Mouse (Mus musculus) embryonic facial prominence, embryonic 15.5 days (tissue): ENCODE results near the gene Rrp1b. TPM values are rescaled to one million over a fixed set of nuclear protein-coding genes. Genes with fewer than 3 reads are reported as not detected.
"Not testable (repeated sequence)": the region's sequence is repeated elsewhere in the genome, so short reads cannot be mapped to it uniquely, and the experiment has no call there.

Experiments used
- ATAC-seq: fragments of 200-750 bp; cut with Nextera tagmentation; 2 replicates; pipeline ENCODE4 v1.8.0; 2017; ENCODE audit warnings: low read depth, moderate TSS enrichment; ENCODE audit not compliant: insufficient number of reproducible peaks, low FRiP score, low TSS enrichment
- H3K27ac ChIP-seq: fragments of 300-500 bp; sonication (generic); replicated peaks from 2 replicates; pipeline ENCODE4 v1.5.1; 2015; ENCODE audit warnings: mild to moderate bottlenecking, inconsistent platforms
- H3K27me3 ChIP-seq: fragments of 300-500 bp; sonication (generic); 2 replicates; pipeline ENCODE4 v1.6.1; 2015; ENCODE audit warnings: inconsistent platforms
- H3K36me3 ChIP-seq: fragments of 300-500 bp; sonication (generic); 2 replicates; pipeline ENCODE4 v1.6.1; 2015; ENCODE audit warnings: mild to moderate bottlenecking, inconsistent platforms
- H3K4me1 ChIP-seq: fragments of 300-500 bp; sonication (generic); 2 replicates; pipeline ENCODE4 v1.6.1; 2015; ENCODE audit warnings: inconsistent platforms
- H3K4me2 ChIP-seq: fragments of 300-500 bp; sonication (generic); replicated peaks from 2 replicates; pipeline ENCODE4 v1.6.1; 2015; ENCODE audit warnings: mild to moderate bottlenecking, inconsistent platforms
- H3K4me3 ChIP-seq: fragments of 300-500 bp; sonication (generic); replicated peaks from 2 replicates; pipeline ENCODE4 v1.5.1; 2015; ENCODE audit warnings: mild to moderate bottlenecking, inconsistent platforms
- H3K9ac ChIP-seq: fragments of 300-500 bp; sonication (generic); 2 replicates; pipeline ENCODE4 v1.6.1; 2015; ENCODE audit warnings: inconsistent platforms
- H3K9me3 ChIP-seq: fragments of 300-500 bp; sonication (generic); replicated peaks from 2 replicates; pipeline ENCODE4 v1.6.1; 2016; ENCODE audit warnings: inconsistent platforms
- WGBS: fragments of 180-500 bp; shearing (Covaris S2); methylation state at CpG from one replicate; pipeline ENCODE4 v1.1.7; 2015; 5-methylcytosine and 5-hydroxymethylcytosine counted together
- polyA plus RNA-seq: library from polyadenylated mRNA; unstranded; fragments of >200 nt; fragmentation: Nextera tagmentation; extraction: Ambion mirVana; gene quantifications from 2 replicates; pipeline ENCODE4 v1.2.1, GENCODE M21; 2015

The Rrp1b gene
- polyA plus RNA-seq, 1 experiment from 2014 or later: 57.9 TPM

DNA sequence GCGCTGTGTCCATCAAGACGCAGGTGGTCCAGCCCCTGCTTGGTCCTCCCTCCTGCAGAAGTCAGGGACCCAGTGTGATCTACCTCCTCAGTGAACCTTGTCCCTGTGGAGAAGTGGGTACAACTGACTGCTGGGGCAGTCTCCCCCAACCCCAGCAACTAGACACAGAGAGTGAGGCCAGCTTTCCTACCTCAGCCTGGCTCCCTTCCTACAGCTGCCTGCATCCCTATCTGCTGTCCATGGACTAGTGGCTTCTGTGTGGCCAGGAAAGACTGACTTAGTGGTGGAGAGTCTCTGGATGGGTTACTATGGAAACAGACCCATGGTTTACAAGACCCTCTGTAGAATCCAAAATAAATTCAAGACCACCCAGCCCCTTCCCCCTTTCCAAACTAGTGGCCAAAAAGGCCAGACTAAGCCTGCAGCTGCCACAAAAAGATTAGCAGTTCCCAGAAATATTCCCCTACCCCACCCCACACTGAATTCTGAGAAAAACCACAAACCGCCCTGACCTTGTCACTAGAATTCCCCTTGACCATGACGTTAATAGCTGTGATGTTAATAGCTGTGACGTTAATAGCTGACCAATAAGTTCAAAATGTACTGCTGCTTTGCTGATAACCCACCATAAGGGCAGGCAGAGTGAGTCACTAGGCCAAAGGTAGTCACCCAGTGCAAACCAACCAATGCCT, 72.6 kb downstream of the Rrp1b start:
- peaks cover 16% of the 10 kb centered on the region for H3K4me1 ChIP-seq
- H3K9me3 ChIP-seq, ATAC-seq, H3K36me3 ChIP-seq, H3K27ac ChIP-seq, H3K4me3 ChIP-seq, H3K27me3 ChIP-seq, H3K9ac ChIP-seq, H3K4me2 ChIP-seq: not testable (repeated sequence)
- 79% methylated on average over 5 of the region's 5 CpGs for WGBS

DNA sequence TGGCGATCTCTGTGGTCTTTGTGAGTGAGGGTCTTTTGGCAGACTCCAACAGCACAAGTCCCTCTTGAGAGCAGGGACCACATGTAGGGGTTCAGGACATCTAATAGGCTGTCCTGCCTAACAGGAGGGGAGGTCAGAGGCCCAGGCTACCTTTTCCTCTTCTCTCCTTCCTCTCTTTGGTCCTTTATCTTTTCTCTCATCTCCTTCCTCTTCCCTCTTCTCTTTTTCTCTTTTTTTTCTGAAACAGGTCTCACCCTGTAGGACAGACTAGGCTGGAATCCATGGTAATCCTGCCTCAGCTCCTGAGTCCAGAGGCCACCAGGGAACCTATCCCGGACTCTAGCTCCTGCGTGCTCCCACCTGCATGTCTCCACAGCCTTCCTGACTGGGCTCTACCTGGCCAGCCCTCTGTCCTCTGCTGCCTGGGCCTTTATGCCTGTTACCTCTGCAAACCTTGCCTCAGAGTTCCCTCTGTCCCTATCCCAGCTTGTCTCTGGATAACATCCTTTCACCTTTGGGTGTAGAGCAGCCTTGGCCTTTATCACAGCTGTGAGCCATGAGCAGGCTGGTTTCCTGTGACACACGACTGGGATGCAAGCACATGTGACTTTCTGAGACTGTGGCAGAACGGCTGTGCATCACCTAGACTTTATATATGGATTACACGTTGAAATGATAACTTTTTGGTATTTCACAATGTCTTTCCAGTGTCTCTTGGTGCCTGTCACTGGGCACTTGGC, 73.5 kb downstream of the Rrp1b start:
- Histone ChIP-seq H3K4me1 (peaks cover 25% of the 10 kb centered on the region), H3K27me3 (peaks cover 8% of the 10 kb centered on the region), H3K9me3 (no peaks in the 10 kb centered on the region), H3K4me2 (no peak overlapping the region), H3K9ac (no peak overlapping the region), H3K4me3 (no peak overlapping the region), H3K27ac (no peak overlapping the region), H3K36me3 (no peaks in the 10 kb centered on the region)
- no peak for ATAC-seq
- 65% methylated on average over 6 of the region's 6 CpGs for whole genome bisulfite sequencing

- 36% methylated on average over 2 of the region's 2 CpGs for WGBS
- Histone ChIP-seq H3K9ac (no peak overlapping the region), H3K4me3 (no peak overlapping the region)
These were observed 74.5 kb downstream of the Rrp1b start for GRCm38 (mm10) chr17:32110424-32110823.

GRCm38 (mm10) chr17:32110980-32111780, 75.3 kb downstream of the Rrp1b start:
- Histone ChIP-seq H3K4me2 (no peak overlapping the region), H3K36me3 (no peaks in the 10 kb centered on the region), H3K27me3 (peaks cover 10% of the 10 kb centered on the region), H3K4me3 (no peak overlapping the region), H3K27ac (no peak overlapping the region), H3K9ac (no peak overlapping the region), H3K9me3 (no peaks in the 10 kb centered on the region), H3K4me1 (peaks cover 26% of the 10 kb centered on the region)
- no peak for ATAC-seq
- 74% methylated on average over 10 of the region's 10 CpGs for WGBS

More at GRCm38 (mm10) chr17:32110424-32110823, 74.5 kb downstream of the Rrp1b start:
- Histone ChIP-seq H3K4me2 (no peak overlapping the region), H3K27ac (no peak overlapping the region), H3K27me3 (peaks cover 10% of the 10 kb centered on the region), H3K36me3 (no peaks in the 10 kb centered on the region), H3K9me3 (no peaks in the 10 kb centered on the region), H3K4me1 (peaks cover 26% of the 10 kb centered on the region)
- ATAC-seq: no peak

Other genes with a start within 250 kb of the Rrp1b start
- 33.6 and 35.5 TPM in 2 replicates for gene Sik1, start 180.3 kb upstream of the Rrp1b start, polyA plus RNA-seq
- 1.1 and 1.5 TPM in 2 replicates for gene Hsf2bp, start 249 bp downstream of the Rrp1b start, polyA plus RNA-seq
- gene Notch3, start 130.8 kb downstream of the Rrp1b start, polyA plus RNA-seq: 18.3 and 19.4 TPM in 2 replicates
- gene Ephx3, start 153.4 kb downstream of the Rrp1b start, polyA plus RNA-seq: 10.3 and 11.9 TPM in 2 replicates
- 92.0 and 113 TPM in 2 replicates for gene Brd4, start 248.6 kb downstream of the Rrp1b start, polyA plus RNA-seq